Mouse (Mus musculus): ENCODE measurements around the gene Mgat4e. TPM values are rescaled to one million over a fixed set of nuclear protein-coding genes. Genes with fewer than 3 reads are reported as not detected.

Gene Mgat4e
- polyA plus RNA-seq, 1 experiment from 2014 or later = not detected

DNA sequence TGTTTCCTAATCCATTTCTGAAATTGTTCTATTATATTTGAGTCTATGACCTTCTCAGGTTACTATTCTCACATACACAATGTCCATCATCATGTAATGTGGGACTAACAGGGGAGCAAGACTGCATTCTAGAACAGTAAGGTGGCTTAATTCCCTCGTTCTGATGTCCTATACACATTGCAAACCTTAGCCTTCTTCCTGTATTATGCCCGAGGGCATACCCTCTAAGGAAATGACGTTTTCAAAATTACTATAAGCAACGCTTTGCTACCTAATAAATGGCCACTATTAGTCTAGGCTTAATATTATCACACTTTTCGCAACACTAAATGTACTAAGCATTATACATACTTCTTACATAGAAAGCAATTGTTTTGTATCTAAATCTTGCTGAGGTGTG is 55.5 kb downstream of the Mgat4e start:
- WGBS (ENCODE audit: insufficient replicate concordance) = 15% methylated on average over 5 of the region's 5 CpGs
- Histone ChIP-seq H3K27ac (ENCODE audit: low read length) (peak overlapping the region; percentile 97), H3K4me2 (ENCODE audit: low read depth, low read length) (peak overlapping the region; percentile 92), H3K36me3 (ENCODE audit: control insufficient read depth, insufficient read depth) (peaks cover 11% of the 10 kb centered on the region), H3K4me1 (ENCODE audit: control insufficient read depth, low read depth, low read length) (peaks cover 31% of the 10 kb centered on the region), H3K9ac (ENCODE audit: low read depth, low read length) (peak overlapping the region; percentile 85), H3K4me3 (ENCODE audit: low read depth, low read length) (peak overlapping the region; percentile 92), H3K27me3 (ENCODE audit: control insufficient read depth, insufficient read depth, low read depth, low read length) (no peaks in the 10 kb centered on the region), H3K9me3 (replicated peaks; ENCODE audit: control insufficient read depth, low read length) (no peaks in the 10 kb centered on the region)
- ATAC-seq (ENCODE audit: low read depth) = no peak

- H3K27ac ChIP-seq (ENCODE audit: low read length) = no peak overlapping the region; the same call in none of the 2 replicates
- H3K9me3 ChIP-seq (replicated peaks; ENCODE audit: control insufficient read depth, low read length) = no peaks in the 10 kb centered on the region
- H3K9ac ChIP-seq (ENCODE audit: low read depth, low read length) = peak overlapping the region; percentile 85; the same call in 1 of the 2 replicates
- H3K4me2 ChIP-seq (ENCODE audit: low read depth, low read length) = peak overlapping the region; percentile 92
- H3K4me3 ChIP-seq (ENCODE audit: low read depth, low read length) = peak overlapping the region; percentile 92
- peaks cover 31% of the 10 kb centered on the region for H3K4me1 ChIP-seq (ENCODE audit: control insufficient read depth, low read depth, low read length)
- ATAC-seq (ENCODE audit: low read depth) = no peak
- H3K36me3 ChIP-seq (ENCODE audit: control insufficient read depth, insufficient read depth) = peaks cover 15% of the 10 kb centered on the region
- no peaks in the 10 kb centered on the region for H3K27me3 ChIP-seq (ENCODE audit: control insufficient read depth, insufficient read depth, low read depth, low read length)
- 89% methylated on average over 2 of the region's 2 CpGs for WGBS (ENCODE audit: insufficient replicate concordance)
Observed at GRCm38 (mm10) chr1:134493496-134493895, 56.0 kb downstream of the Mgat4e start.

GRCm38 (mm10) chr1:134492276-134492675 is 57.2 kb downstream of the Mgat4e start:
- H3K9ac ChIP-seq (ENCODE audit: low read depth, low read length) = no peak overlapping the region
- peaks cover 24% of the 10 kb centered on the region for H3K36me3 ChIP-seq (ENCODE audit: control insufficient read depth, insufficient read depth)
- no peak overlapping the region for H3K4me2 ChIP-seq (ENCODE audit: low read depth, low read length)
- 76% methylated on average over 7 of the region's 7 CpGs for WGBS (ENCODE audit: insufficient replicate concordance)
- H3K27ac ChIP-seq (ENCODE audit: low read length) = no peak overlapping the region
- no peak overlapping the region for H3K4me3 ChIP-seq (ENCODE audit: low read depth, low read length)
- ATAC-seq (ENCODE audit: low read depth) = no peak
- no peaks in the 10 kb centered on the region for H3K9me3 ChIP-seq (replicated peaks; ENCODE audit: control insufficient read depth, low read length)
- H3K27me3 ChIP-seq (ENCODE audit: control insufficient read depth, insufficient read depth, low read depth, low read length) = no peaks in the 10 kb centered on the region
- peaks cover 31% of the 10 kb centered on the region for H3K4me1 ChIP-seq (ENCODE audit: control insufficient read depth, low read depth, low read length)

Other genes starting within 250 kb of the Mgat4e start
- 1.7 and 2.0 TPM in 2 replicates for gene Ppfia4, start 216.8 kb downstream of the Mgat4e start, polyA plus RNA-seq (2015; fragmentation: Nextera tagmentation; extraction: Ambion mirVana)
- 48.7 and 51.6 TPM in 2 replicates for gene Tmem183a, start 187.7 kb downstream of the Mgat4e start, polyA plus RNA-seq (2015; fragmentation: Nextera tagmentation; extraction: Ambion mirVana)
- gene 4933406M09Rik, start 163.7 kb downstream of the Mgat4e start, polyA plus RNA-seq (2015; fragmentation: Nextera tagmentation; extraction: Ambion mirVana) = not detected in 2 replicates
- gene Cyb5r1, start 144.1 kb downstream of the Mgat4e start, polyA plus RNA-seq (2015; fragmentation: Nextera tagmentation; extraction: Ambion mirVana) = 18.3 and 19.2 TPM in 2 replicates
- gene Adipor1, start 134.3 kb downstream of the Mgat4e start, polyA plus RNA-seq (2015; fragmentation: Nextera tagmentation; extraction: Ambion mirVana) = 163 and 174 TPM in 2 replicates
- 33.5 and 34.9 TPM in 2 replicates for gene Klhl12, start 94.2 kb downstream of the Mgat4e start, polyA plus RNA-seq (2015; fragmentation: Nextera tagmentation; extraction: Ambion mirVana)
- 15.0 and 15.8 TPM in 2 replicates for gene Rabif, start 55.0 kb downstream of the Mgat4e start, polyA plus RNA-seq (2015; fragmentation: Nextera tagmentation; extraction: Ambion mirVana)
- 5.5 and 5.6 TPM in 2 replicates for gene Kdm5b, start 10.5 kb upstream of the Mgat4e start, polyA plus RNA-seq (2015; fragmentation: Nextera tagmentation; extraction: Ambion mirVana)
- gene Syt2, start 97.0 kb upstream of the Mgat4e start, polyA plus RNA-seq (2015; fragmentation: Nextera tagmentation; extraction: Ambion mirVana) = 0.02 and 0.04 TPM in 2 replicates

Measured in liver, embryonic 16.5 days (tissue).